Mouse (Mus musculus): ENCODE data around the gene Oxgr1. TPM values are rescaled to one million over a fixed set of nuclear protein-coding genes. Genes with fewer than 3 reads are reported as not detected.
"Not testable (repeated sequence)": the region's sequence is repeated elsewhere in the genome, so short reads cannot be mapped to it uniquely, and the experiment has no call there.

The Oxgr1 gene
- polyA plus RNA-seq (2015; fragmentation: Nextera tagmentation; extraction: Ambion mirVana): 0.04 TPM in 1 of 2 replicates, not detected in the other

- DNase-seq (ENCODE audit: low spot score): no peak
Observed at GRCm38 (mm10) chr14:120042187-120042820, at the start of gene Oxgr1. TSS of gene Oxgr1 (minus strand) at chr14:120042435.

GRCm38 (mm10) chr14:120090401-120090800 lies 48.2 kb upstream of the Oxgr1 start:
- DNase-seq (ENCODE audit: low spot score): no peak

GRCm38 (mm10) chr14:120089649-120090360 lies 47.6 kb upstream of the Oxgr1 start:
- DNase-seq (ENCODE audit: low spot score): no peak

- no peak for DNase-seq (ENCODE audit: low spot score)
Observed at GRCm38 (mm10) chr14:120089006-120089648, 46.9 kb upstream of the Oxgr1 start.

GRCm38 (mm10) chr14:120084084-120084667 lies 41.9 kb upstream of the Oxgr1 start:
- no peak for DNase-seq (ENCODE audit: low spot score)

GRCm38 (mm10) chr14:120076192-120076591 lies 34.0 kb upstream of the Oxgr1 start:
- DNase-seq (ENCODE audit: low spot score): peak; percentile 17

GRCm38 (mm10) chr14:120075746-120076145 lies 33.5 kb upstream of the Oxgr1 start:
- DNase-seq (ENCODE audit: low spot score): no peak

- no peak for DNase-seq (ENCODE audit: low spot score)
Observed at GRCm38 (mm10) chr14:120074231-120074630, 32.0 kb upstream of the Oxgr1 start.

GRCm38 (mm10) chr14:120061096-120061495 lies 18.9 kb upstream of the Oxgr1 start:
- DNase-seq (ENCODE audit: low spot score): peak; percentile 4

GRCm38 (mm10) chr14:120033454-120033853 lies 8.8 kb downstream of the Oxgr1 start:
- no peak for DNase-seq (ENCODE audit: low spot score)

- DNase-seq (ENCODE audit: low spot score): no peak
Observed at GRCm38 (mm10) chr14:120019948-120020347, 22.3 kb downstream of the Oxgr1 start.

- no peak for DNase-seq (ENCODE audit: low spot score)
Observed at GRCm38 (mm10) chr14:120009969-120010872, 32.0 kb downstream of the Oxgr1 start.

- no peak for DNase-seq (ENCODE audit: low spot score)
Observed at GRCm38 (mm10) chr14:120005153-120005552, 37.1 kb downstream of the Oxgr1 start.

- no peak for DNase-seq (ENCODE audit: low spot score)
Observed at GRCm38 (mm10) chr14:120003661-120004060, 38.6 kb downstream of the Oxgr1 start.

GRCm38 (mm10) chr14:120002673-120003072 lies 39.6 kb downstream of the Oxgr1 start:
- no peak for DNase-seq (ENCODE audit: low spot score)

- DNase-seq (ENCODE audit: low spot score): no peak
Observed at GRCm38 (mm10) chr14:119989651-119990050, 52.6 kb downstream of the Oxgr1 start.

GRCm38 (mm10) chr14:119988937-119989645 lies 53.1 kb downstream of the Oxgr1 start:
- DNase-seq (ENCODE audit: low spot score): no peak

- no peak for DNase-seq (ENCODE audit: low spot score)
Observed at GRCm38 (mm10) chr14:119987257-119987656, 55.0 kb downstream of the Oxgr1 start.

- no peak for DNase-seq (ENCODE audit: low spot score)
Observed at GRCm38 (mm10) chr14:119986778-119987177, 55.5 kb downstream of the Oxgr1 start.

- not testable (repeated sequence) for DNase-seq (ENCODE audit: low spot score)
Observed at GRCm38 (mm10) chr14:119986351-119986750, 55.9 kb downstream of the Oxgr1 start.

Measured in thymus, postnatal 0 days (tissue).